Mouse (Mus musculus) layer of hippocampus, postnatal 10 days (tissue): ENCODE measurements around the gene Bst2. TPM values are rescaled to one million over a fixed set of nuclear protein-coding genes. Genes with fewer than 3 reads are reported as not detected.

ENCODE experiments used
- DNase-seq, 2 experiments: peaks; one replicate each; pipeline ENCODE4 v3.0.0; 2021; ENCODE audit warnings: low spot score in 2 of 2
- long read RNA-seq: library from polyadenylated mRNA; stranded (forward); transcript quantifications from one replicate; pipeline ENCODE4 v2.0.0, GENCODE M21; 2023
- total RNA-seq, 2 experiments: library from RNA; stranded (reverse); gene quantifications; 2 replicates each; pipeline ENCODE4 v1.2.3; 2021

Gene Bst2
- total RNA-seq, result 1 to 10 TPM; 4.1 to 4.8 TPM
- long read RNA-seq, partial matches to known transcripts, result 0 of 3 reads
- long read RNA-seq, other reads (novel, unspliced or antisense), result 0 of 3 reads

DNA sequence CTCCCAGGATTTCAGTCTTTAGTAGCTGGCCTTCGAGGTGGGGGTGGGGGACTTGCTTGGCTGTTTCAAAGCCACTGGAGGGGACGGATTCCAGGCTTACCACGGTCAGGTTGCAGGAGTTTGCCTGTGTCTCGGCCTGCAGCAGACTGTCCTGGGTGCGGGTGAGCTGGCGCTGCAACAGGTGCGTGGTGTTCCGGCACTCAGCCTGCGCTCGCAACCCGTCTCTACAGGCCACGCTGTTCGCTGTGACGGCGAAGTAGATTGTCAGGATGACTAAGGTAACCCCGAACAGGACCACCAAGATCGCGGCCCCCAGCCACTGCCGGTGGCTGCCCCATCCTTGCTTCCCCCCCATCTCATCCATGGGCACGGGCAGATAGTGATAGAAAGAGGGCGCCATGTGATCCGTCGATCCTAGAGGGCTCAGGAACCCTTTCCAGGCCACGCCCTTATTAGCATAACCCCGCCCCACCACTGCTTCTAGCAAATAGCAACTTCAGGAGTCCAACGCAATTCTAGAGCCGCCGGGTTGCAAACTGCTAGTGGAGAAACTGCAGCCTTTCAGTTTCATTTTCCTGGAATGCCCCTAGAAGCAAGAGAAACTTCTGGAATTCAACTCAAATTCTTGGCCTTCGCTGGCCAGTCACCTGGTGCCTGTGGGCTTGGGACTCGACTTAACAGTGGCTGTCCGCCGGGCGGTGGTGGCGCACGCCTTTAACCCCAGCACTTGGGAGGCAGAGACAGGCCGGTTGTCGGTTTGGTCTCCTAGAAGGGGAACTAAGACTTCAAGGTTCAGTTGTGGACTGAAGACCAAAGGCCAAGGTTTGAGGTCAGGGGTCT, at the start of gene Bst2:
Gene Bst2, minus strand, starts transcription at position 429 of the 840 bp plus-strand sequence.
- peak; percentile 41 to 49 for DNase-seq

DNA sequence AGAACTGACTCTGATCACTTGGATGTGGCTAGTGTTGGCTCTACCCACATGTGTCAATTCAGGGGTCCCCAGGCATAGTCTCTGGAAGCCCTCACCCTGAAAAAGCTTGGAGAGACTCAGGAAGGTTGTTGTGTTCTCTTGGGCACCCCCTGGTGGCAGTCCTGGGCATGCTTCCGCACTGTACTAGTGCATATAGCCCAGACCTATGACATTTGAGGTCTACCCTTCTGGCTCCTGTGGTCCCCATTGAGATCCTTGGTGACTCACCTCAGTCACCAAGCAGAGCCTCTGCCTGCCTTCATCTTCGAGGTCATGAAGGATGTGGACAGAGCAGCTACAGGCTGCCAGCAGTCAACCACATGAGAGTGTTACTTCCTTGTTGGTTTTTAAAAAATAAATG, 49.6 kb upstream of the Bst2 start:
- peak; percentile 67 to 73 for DNase-seq

DNA sequence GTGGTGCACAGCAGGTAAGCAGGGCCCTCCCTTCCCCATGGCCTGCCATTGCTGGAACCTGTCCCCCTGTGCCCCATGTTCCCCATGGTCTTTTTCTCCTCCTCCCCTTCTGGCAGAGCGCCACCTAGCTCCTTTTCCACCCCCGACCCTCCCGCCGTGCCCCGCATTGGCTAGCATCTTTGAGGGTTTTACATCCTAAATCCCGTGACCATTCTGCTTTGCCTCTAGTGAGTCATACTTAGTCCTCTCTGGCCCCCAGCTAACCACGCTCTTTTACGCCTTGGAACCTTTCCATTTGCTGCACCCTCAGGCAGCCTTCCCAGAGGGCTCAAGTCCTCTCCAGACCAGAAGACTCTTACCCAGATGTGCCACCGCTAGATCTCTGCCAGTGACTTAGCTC, 42.9 kb upstream of the Bst2 start:
- DNase-seq, result no peak

DNA sequence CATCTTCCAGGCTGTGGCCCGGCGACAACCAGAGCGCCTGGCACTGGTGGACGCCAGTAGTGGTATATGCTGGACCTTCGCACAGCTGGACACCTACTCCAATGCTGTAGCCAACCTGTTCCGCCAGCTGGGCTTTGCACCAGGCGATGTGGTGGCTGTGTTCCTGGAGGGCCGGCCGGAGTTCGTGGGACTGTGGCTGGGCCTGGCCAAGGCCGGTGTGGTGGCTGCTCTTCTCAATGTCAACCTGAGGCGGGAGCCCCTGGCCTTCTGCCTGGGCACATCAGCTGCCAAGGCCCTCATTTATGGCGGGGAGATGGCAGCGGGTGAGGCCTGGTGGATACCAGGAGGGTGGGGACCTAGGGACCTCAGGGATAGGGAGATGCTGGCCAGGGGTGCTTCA, 42.2 kb upstream of the Bst2 start:
- DNase-seq, result peak in 1 of 2 experiments; percentile 47

DNA sequence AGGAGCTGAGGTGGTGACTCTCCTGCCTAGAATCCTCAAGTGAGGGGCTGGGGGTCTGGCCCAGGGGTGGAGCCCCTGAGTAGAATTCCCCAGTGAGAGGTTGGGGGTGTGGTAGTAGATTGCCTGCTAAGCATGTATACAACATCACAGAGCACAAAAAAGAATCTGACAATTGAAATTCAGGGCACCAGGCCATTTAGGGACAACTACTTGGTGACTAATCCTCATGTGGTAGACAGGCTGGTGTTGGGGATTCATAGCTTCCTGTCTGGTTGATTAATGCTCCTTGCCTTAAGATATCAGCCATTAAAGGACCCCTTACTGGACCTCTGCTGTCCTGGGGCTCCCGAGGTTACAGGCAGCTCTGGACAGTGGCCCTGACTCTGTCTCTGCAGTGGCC, 41.8 kb upstream of the Bst2 start:
- no peak for DNase-seq

DNA sequence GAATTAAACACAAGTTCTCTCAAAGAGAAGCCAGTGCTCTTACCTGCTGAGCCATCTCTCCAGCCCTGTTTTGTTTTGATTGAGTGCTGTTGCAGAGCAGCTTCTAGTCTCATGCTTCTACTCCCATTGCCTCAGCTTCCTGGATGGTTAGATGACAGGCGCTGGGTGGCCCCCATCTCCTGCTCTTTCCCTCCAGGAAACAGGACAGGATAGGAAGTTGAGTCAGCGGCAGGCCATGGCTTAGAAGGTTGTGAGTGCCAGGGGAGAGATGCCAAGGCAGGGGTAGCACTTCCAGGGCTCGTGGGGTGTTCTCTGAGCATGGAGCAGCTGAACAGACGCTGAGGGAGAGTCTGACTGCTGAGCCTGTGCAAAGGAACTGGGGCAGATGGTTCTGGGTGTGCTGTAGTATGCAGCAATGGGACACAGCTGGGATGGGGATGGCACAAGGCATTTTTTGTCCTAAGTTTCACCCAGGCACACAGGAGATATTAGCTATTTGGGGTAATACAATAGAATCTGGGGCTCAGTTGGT, 40.7 kb upstream of the Bst2 start:
- DNase-seq, result no peak

DNA sequence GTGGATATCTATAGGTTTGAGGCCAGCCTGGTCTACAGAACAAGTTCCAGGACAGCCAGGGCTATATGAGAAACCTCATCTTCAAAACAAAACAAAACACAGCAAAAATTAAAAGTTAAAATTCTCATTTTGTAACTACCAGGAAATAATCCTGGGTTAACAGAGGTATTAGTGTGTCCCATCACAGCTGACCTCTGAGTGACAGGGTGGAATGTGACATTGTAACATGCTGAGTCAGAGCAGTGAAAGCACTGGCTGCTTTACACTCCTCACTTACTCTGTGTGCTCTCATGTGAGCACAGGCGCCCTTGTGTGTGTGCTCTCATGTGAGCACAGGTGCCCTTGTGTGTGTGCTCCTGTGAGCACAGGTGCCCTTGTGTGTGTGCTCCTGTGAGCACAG, 37.8 kb upstream of the Bst2 start:
- no peak for DNase-seq

DNA sequence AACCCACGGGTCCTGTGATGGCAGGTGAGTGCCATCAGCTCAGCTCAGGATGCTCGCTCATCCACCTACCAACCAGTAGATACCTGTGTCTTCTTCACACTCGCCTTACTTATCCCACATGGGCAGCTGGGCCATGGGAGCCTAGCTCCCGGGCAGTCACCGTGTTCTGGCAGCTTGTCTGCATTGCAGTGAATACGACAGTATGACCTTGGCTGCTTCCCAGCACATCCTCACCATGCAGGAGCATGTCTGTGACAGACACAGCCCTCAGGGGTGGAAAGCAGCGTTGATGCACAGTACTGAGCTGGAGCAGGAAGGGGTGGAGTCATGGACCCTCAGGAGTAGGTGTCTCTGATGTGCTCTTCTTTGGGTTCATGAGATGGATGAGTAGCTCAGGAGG, 37.2 kb upstream of the Bst2 start:
- DNase-seq, result no peak

DNA sequence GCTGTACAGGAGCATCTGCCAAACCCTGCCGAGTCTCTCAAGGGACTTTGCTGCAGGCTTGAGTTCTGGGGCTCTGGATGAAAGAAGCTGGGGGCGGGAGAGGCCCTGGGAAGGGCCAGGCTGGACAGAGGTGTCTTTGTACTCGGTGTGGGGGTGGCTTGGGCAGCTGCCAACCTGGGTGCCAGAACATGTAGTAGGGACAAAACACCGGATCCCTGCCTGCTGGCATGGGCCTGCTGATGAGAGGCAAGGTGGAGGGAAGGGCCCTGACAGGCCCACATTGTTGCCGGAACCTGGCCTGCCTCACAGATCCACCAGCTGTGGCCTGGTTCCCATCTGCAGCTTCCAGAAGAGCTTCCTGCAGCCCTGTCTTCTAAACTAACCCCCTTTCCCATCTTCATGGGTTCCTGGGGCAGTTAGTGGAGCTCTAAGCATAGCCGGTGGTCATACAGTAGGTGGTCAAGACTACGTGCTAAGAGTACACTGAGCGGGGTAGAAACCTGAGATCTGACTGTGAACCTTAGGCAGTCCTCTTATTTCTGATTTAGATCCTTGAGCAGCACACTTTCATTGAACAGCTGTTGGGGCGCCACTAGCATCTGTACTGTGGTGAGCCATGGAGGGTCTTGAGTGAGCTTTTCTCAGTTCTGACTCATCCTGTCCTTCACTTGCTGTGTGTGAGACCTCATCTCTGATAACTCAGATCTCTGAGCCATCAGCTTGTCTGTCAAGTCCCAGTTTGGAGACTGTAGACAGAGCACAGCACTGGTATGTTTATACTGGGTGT, 35.8 kb upstream of the Bst2 start:
- peak; percentile 87 to 91 for DNase-seq

DNA sequence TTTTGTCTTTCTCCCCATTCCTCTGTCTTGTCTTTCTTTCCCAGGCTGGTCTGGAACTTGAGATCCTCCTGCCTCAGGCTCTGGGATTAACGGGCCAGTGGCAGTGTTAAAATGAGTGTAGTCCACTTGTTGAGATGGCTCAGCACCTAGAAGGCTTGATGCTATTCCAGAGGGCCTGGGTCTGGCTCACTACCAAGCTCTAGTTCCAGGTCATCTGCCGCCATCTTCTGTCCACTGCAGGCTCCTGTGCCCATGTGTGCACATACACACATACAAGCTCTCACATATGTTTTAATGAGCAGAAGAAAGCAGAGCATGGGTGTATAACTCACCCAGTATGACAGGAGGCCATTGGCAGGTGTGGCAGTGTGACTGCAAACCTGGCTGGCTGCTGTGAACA, 34.8 kb upstream of the Bst2 start:
- DNase-seq, result no peak

DNA sequence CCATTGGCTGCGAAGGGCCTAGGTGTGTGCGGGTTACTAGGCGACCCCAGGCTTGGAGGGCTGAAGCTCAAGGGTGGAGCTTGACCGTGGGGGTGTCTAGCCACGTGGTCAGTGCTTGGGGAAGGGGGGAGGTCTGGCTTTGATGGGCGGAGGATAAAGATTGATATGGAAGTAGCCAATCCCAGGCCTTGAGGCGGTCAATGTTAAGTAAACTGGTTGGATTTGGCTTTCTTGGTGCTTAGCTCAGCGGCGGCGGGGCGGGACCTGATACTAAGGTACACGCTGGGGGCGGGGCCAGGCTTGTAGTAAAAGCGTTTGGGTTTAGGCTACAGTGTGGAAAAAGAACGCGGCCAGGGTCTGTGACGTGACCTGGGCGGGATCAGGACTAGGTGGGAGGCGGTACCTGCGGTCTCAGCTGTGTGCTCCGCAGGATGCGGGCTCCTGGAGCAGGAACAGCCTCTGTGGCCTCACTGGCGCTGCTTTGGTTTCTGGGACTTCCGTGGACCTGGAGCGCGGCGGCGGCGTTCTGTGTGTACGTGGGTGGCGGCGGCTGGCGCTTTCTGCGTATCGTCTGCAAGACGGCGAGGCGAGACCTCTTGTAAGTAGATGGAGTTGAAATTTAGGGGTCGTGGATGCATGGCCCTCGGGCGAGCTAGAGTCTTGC, 33.2 kb upstream of the Bst2 start:
- peak; percentile 90 to 95 for DNase-seq

DNA sequence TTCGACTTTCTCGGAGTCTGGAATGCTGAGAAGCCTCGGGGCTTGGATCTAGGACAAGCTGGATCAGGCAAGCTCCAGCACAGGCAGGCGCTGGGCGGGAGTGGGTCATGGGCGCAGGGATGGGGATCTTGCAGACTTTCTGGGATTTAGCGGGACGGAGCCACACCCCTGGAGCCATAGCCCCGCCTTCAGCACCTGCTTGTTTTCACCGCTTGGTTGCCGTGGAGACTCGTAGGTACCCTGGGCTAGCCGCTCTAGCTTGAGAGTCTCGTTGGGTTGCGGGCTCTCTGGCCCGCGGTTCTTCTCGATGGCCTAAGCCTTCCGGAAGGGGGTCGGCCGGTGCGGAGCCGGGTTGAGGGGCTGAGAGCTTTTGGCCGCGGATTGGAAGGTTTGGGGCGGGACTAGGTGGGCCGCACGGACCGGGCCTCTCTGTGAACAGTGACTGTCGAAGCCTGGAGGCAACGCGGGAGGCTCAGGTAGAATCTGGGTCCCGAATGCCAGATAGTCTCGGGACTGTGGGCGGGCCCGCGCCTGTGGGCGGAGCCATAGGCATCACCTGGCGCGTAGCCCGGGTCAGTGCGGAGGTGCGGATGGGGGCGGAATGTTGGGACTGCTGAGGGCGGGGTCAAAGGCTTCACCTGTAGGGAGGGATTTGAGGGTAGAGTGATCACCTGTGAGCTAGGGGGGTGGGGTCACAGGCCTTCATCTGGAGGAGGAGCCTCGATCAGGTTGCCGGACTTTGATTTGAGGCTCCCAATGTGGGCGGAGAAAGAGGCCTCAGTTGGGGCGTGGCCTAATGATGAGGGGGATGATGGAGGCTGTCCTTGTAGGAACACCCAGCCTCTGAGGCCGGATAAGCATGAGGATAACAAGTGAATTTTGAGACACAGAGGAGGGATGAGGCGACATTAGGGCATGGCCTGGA, 32.4 kb upstream of the Bst2 start:
- DNase-seq, result peak; percentile 89 to 90

DNA sequence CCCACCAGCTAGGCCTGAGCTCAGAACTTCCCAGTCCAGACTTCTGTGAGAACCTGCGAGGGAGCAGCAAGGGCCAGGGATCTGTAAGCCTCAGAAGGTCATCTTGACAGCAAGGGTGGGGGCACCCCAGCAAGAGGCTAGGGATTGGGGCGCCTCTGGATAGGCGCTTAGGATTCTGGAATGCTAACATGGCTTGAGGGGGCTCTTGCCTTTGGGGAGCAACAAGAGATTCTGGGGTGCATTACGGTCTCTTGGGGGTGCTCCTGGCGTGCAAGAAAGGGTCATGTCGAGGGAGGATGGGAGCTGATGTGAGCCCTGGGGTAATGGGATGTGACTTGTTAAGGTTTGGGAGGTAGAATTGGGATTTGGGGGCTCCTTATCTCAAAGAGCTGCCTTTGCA, 31.7 kb upstream of the Bst2 start:
- DNase-seq, result peak in 1 of 2 experiments; percentile 52

DNA sequence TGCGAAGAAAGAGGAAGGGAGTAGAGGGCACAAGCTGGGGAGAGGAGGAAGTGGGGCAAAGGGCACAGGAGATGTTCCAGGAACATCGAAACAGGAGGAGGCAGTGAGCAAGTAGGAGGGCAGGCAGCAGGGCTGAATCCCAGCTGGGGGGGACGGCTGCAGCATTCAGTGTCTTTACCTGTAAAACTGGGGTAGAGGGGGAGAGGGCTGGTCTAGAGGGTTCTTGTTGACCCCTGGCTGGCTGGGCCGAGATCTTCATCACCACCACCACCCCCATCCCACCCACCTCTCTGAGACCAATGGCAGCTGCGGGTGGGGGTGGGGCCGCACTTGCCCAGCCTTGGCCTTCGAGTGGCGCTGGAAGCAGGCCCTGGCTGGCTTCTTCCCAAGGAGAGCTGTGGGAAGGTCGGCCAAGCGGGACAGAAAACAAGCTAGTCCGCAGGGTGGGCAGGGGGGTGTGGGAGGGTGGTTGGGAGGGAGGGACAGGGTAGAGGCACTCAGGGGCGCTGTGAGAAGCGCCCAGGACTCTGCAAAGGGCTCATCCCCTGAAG, 31.2 kb upstream of the Bst2 start, which contains the start of gene Slc27a1:
Gene Slc27a1, plus strand, starts transcription at position 496 of the 551 bp plus-strand sequence.
- DNase-seq, result peak; percentile 77 to 87

DNA sequence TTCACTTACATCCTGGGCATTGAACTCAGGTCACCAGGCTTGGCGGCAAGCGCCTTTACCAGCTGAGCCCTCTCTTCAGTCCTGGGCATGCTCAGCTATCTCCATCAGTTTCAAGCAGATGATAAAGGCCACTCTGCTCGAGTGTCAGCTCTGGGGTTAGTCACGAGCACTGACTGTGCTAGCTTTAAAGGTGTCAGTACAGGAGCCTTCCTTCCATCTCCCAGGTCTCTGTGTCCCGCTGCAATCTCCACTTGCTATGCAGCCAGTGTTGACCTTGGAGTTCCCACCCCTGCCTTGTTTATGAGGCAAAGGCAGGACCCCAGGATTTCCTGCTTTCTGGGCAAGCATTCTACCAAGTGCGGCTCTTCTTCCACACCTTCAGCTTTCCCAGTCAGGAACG, 30.3 kb upstream of the Bst2 start:
- no peak for DNase-seq

DNA sequence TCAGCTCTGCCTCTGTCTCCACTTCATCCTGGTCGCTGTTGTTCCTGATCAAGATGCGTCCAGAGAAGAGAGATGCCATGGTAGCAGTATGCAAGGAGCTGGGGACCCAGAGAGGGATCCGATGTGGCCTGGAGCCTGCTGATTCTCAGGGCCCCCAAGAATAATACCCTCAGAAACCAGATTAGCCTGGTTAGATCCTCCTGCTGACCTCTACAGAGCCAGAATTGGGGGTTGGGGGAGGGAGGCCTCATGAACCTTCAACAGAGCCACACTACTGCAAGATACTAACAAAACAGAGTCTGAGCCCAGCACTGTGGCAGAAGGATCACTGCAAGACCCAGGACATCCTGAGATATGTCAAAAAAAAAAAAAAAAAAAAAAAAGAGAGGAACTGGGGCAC, 29.2 kb upstream of the Bst2 start, which contains the start of gene Nxnl1:
Gene Nxnl1, minus strand, starts transcription at position 101 of the 400 bp plus-strand sequence.
- DNase-seq, result no peak

DNA sequence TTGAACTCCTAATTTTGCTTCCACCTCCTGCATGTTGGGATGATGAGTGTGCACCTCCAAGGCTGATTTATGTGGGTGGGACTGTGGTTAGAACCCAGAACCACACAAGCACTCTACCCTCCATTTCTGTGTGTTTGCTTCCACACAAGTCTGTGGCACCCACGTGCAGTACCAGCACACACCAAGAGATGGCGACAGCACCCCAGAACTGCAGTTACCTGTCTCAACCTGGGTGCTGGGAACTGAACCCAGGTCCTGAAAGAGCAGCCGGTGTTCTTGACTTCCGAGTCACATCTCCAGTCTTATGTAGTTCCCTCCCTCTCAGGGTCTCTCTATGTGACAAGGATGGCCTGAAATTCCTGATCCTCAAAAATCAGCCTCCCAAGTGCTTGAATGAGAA, 26.7 kb upstream of the Bst2 start:
- no peak for DNase-seq

DNA sequence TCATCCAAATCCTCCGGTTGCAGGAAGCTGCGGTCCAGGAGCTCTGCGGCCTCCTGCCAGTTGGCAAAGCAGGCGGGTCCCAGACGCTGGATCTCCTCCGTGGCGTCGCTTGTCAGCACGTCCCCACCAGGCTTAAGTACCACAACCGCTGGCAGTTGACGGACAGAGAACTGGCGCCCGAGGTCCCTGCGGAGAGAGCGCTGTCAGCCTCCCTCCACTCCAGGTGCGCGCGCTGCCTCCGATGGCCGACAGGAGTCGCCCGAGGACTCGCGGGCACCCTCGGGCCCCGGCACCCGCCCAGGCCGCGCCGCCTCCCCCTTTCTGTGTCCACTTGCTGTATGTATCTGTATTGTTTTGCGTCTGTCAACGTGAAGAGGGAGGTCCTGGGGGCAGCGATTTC, 25.5 kb upstream of the Bst2 start:
- DNase-seq, result peak; percentile 80 to 84

DNA sequence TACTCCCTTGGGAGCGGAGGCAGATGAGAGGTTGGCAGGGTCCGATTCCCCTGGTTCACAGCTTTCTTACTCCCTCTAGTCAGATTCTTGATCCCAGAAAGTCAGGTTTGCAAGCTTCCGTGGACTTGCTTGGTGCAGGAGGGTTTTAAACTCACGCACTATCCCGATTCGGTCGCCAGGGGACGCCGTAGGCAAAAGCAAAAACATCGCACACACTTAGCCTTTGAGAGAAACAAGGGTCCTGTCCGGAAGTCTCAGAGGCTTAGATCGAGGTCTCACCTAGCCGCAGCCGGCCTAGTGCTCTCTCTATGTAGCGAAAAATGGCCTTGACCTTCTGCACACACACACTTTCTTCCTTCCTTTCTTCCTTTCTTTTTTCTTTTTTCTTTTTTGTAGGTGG, 24.1 kb upstream of the Bst2 start:
- peak; percentile 69 to 75 for DNase-seq

DNA sequence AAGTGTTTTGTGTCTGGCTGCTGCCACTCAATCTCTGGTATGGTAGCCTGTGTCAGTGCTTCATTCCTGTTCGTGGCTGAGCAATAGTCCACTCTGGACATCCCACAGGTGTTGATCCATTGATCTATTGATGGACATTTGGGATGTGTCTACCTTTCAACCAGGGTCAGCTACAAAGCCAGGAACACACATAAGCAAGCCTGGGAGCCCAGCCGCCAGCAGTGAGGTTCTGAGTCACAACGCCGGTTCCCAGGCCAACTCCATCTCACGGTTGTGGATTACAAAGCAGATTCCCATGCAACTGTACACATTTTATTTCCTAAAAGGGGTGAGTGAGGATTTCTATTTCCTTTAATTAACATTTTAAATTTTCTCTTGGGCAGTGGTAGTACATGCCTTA, 23.5 kb upstream of the Bst2 start:
- no peak for DNase-seq
